Mouse (Mus musculus) MN1 (cell line): ENCODE measurements around the gene Rptor.
A peak's percentile ranks its signal among the peaks of the same experiment; 100 is the strongest.

ENCODE experiments used
- DNase-seq: peaks from one replicate; pipeline ENCODE4 v3.0.0-alpha.2; 2016; ENCODE audit warnings: low spot score

Gene Rptor

GRCm38 (mm10) chr11:119784672-119785341 lies 182.1 kb downstream of the Rptor start:
- DNase-seq, result no peak

DNA sequence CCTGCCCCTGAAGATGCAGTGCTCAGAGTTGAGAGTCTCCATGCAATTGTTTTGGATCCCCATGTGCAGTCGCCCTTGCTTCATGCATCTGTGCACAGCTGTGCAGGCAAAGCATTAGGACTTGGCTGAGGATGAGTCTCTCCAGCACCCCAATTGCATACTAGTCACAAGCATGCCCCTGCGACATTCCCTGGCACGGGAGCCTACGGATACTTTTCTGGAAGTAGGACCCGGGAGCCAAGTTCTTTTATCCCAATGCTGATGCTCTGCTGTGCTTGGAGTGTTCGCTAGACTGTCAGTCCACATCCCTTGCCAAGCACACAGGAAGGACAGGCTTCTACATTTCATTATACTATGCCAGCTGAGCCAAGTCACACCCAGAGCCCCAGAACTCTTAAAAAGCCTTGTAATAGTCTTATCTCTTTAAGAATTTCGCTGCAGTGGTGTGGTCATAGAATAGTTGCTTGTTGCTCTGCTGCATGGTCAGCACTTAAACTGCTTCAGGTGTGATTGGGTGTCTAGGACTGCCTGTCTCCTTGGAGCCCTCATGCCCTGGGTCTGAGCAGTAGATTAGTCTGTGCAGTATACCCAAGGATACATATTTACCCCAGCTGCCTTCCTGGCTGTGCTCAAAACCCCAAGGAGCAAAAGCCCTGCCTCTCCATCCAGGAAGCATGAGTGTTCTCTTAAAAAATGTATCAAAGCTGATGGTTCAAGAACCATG lies 183.1 kb downstream of the Rptor start:
- no peak for DNase-seq

DNA sequence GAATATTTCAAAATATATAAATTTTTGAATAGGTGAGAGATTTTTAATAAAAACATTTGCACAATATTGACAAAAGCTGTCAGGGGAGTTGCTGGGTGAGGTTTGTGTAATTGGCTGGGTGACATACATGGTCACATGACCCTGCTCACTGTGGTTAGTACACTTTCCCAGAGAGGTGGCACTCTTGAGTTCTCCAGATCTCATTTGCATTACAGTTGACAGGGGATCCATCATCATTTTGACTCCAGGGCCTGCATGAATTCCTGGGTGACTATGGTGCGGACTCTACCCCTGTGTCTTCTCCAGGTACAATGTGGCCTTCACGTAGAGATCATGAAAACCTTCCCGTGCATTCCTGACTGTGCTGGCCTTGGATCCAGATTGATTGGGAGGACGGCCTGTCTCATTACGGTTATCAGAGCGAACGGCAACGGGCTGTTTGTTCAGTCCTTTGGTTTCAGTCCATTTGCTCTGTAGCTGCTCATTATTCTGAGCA lies 183.7 kb downstream of the Rptor start:
- DNase-seq, result no peak

DNA sequence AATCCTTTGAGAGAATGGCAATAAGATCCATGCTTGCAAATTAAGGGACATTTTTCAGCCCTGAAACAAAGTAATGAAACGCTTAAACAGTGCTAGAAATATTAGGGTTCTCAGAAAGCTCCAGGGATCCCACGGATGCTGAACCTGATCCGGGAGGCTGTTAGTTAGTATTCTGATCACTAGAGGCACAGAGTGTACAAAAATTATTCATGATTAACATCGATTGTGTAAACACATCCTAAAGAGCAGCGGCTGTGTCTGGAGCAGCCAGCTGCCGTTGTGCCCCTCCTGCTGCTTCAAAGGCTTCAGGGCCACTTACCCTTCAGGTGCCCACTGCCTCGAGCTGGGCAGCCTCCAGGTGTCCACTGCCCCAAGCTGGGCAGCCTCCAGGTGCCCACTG lies 185.8 kb downstream of the Rptor start:
- no peak for DNase-seq

GRCm38 (mm10) chr11:119788919-119789713 lies 186.4 kb downstream of the Rptor start:
- DNase-seq, result peak; percentile 49

DNA sequence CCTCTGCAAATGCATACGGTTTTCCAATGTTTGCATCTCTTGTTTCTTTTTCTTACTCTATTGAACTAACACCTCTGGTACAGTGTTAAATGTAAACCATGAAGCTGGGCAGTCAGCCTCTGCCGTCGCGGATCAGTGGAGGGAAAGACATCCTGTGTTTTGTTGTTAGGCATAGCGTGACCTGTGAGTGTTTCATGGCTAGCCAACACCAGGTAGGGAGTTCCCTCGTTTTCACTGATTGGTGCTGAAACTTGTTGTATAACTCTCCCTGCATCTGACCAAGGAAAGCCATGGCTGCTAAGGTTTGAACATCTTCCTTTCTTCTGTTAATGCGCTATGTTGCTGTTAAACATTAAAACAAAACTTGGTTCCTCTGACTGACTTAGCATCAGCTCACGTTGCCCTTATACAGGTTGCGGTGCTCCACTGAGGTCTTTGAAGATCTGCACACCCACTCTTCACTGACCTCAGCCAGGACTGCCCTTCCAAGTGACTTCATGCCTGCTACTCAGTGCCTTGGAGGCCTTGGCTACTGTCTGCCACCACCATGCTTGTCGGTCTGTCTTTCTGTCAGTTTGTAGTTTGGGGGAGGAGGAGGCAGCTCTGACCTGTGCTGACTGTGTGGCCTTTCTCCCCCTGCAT lies 189.3 kb downstream of the Rptor start:
- DNase-seq, result no peak

DNA sequence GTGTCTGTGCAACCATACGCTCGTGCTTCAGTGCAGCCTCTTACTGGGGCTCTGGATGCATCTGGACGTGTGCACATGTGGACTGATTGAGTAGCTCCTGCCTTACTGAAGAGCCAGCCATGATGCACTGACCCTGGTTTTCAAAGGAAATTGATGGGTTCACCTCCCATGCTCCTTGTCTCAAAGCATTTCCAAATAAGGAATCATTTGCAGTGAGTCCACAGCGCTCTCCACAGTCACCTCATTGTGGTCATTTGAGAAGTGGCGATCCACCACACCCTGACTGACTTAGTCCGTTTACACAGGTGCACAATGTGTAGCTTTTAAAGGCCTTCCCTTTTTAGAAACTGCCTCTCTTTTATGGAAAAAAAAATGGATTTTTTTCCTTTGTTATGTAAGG lies 190.7 kb downstream of the Rptor start:
- no peak for DNase-seq

- no peak for DNase-seq
Observed at GRCm38 (mm10) chr11:119794020-119794419, 191.3 kb downstream of the Rptor start.

- no peak for DNase-seq
Observed at GRCm38 (mm10) chr11:119794671-119795070, 192.0 kb downstream of the Rptor start.

- peak; percentile 65 for DNase-seq
Observed at GRCm38 (mm10) chr11:119796406-119796805, 193.7 kb downstream of the Rptor start.

DNA sequence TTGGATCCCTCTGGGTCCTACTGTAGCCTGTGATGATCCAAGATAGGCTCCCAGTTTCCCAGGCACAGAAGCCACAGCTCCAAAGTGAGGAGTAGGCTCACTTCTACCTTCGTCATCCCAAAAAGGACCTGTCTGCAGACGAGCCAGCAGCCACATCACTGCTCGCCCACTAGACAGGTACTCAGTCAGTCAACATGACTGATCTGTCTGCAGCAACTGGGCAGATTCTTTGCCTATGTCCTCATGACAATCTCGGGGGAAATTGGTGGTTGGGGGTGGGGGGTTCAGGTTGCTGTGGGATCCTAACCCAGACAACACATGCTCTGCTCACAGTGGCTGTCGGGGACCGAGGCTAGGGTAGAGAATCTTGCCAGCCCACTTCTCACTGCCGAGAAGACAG lies 194.1 kb downstream of the Rptor start:
- no peak for DNase-seq

- DNase-seq, result no peak
Observed at GRCm38 (mm10) chr11:119799536-119799935, 196.8 kb downstream of the Rptor start.

DNA sequence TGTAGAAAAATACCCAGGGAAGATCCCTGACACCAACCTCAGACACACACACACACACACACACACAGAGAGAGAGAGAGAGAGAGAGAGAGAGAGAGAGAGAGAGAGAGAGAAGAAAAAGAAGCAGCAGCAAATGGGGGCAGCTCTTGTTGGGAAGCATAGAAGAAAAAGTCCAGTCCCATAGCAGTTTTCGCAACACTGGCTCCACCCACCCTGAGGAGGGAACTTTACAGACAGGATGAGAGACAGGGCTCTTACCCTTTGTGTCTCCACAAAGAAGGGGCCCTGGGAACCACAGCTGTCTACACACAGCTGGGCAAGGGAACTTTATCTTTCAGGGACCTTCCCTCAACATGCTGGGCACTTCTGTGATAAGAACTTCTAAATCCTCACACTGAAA lies 199.2 kb downstream of the Rptor start:
- no peak for DNase-seq

DNA sequence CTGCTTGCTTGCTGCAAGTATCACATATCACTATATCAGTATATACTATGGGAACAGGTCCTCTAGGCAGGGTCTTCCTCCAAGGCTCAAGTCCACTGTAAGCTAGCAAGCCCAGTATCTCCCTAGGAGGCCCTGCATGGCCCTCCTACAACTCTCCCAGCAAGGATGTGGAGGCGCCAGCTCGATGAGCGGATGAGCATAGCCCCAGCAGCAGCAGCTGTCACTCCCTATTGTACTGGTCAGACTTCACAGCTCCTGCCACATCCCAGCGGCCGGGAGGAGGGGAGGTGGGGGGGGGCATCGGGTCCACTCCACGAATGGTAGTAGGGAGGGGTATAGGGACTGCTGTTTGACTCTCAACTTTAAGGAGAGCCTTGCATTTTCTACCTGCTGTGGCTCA lies 200.2 kb downstream of the Rptor start:
- DNase-seq, result no peak

DNA sequence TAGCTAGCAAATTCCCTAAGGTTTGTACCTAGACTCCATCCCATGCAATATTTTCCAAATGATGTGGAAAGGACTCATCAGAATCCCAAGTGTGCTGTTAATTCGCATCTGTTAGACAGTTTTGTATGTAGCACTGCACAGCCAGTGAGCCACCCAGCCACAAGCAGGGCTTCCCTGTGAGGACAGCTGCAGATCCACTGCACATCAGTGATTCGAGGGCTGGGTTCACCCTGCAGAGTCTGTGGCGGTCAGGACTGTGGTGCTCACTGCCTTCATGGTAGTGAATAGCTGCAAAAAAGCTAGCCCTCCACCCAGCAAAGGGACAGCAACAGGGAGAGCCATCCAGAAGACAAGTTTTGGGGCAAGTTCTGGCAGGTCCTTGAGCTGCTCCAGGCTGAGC lies 201.7 kb downstream of the Rptor start:
- DNase-seq, result no peak

- DNase-seq, result no peak
Observed at GRCm38 (mm10) chr11:119805112-119805750, 202.5 kb downstream of the Rptor start.

GRCm38 (mm10) chr11:119806539-119806938 lies 203.8 kb downstream of the Rptor start:
- DNase-seq, result no peak

- DNase-seq, result no peak
Observed at GRCm38 (mm10) chr11:119807431-119808031, 204.8 kb downstream of the Rptor start.

GRCm38 (mm10) chr11:119808647-119809280 lies 206.1 kb downstream of the Rptor start:
- DNase-seq, result no peak

DNA sequence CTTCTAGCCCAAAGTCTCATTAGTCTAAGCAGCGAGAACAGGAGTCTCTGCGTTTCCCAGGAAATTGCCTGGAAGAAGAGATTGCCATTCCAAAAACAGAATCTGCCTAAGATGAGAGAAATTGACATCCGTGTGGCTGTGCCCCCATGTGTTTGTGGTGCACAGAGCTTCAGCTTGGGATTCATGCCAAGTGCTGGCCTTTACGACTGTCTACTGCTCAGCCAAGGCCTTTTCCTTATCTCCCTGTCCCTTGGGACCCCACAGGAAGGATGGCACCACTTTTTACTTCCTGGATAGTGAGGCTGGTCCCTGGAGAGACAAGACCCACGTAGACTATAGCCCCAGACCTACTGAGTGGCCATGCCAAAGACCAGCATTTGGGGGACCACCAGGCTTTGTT lies 206.6 kb downstream of the Rptor start:
- DNase-seq, result peak; percentile 69

DNA sequence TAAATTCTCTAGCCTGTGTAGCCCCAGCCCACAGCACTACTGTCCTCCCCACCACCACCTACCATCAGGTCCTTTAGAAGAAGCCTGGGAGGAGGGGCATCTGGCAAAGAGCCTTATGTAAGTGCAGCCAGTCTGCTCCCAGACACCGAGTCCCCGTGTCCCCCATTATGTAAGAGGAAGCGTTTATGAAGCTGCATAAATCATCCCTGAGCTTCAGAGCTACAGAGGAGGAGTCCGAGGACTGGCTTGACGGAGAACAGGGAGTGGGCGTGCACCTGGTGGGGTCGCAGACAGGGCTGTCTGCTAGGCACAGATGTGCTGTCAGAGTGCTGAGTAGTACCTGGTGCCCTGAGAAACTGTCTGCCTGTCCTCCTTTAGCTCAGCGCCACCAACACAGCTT lies 208.3 kb downstream of the Rptor start:
- DNase-seq, result no peak
